Mouse (Mus musculus): ENCODE measurements at regions not wholly inside any gene's neighbourhood (a gene's known extent, or its start where the extent isn't known, plus 50 kb on each side); places are given as distances from the start of the nearest gene placed in this dataset.
"Not testable (repeated sequence)": the region's sequence is repeated elsewhere in the genome, so short reads cannot be mapped to it uniquely, and the experiment has no call there.

- not testable (repeated sequence) for TF ChIP-seq POLR2A (IDR thresholded peaks at IDR 0.05; ENCODE audit: borderline replicate concordance, extremely low read depth, insufficient read depth, insufficient read length, poor library complexity, severe bottlenecking); CTCF (IDR thresholded peaks at IDR 0.05; ENCODE audit: borderline replicate concordance, extremely low read depth, insufficient read depth, insufficient read length)
These were observed 52.1 kb upstream of the B3galnt2 start for GRCm38 (mm10) chr13:13902186-13902585.
